Mouse (Mus musculus) testis, adult 10 weeks (tissue): Measurements from ENCODE around the gene Olfr721-ps1. TPM values are rescaled to one million over a fixed set of nuclear protein-coding genes. Genes with fewer than 3 reads are reported as not detected.

Experiments
- polyA plus RNA-seq: library from polyadenylated mRNA; stranded (reverse); fragments of 350-450 nt; fragmentation: Illumina TruSeq; extraction: RNeasy Lipid Tissue Mini Kit (QIAGEN cat#74804); gene quantifications from one replicate; pipeline ENCODE4 v1.2.3, GENCODE M21; 2014; ENCODE audit warnings: low read depth, low replicate concordance

Gene Olfr721-ps1
- polyA plus RNA-seq: not detected

DNA sequence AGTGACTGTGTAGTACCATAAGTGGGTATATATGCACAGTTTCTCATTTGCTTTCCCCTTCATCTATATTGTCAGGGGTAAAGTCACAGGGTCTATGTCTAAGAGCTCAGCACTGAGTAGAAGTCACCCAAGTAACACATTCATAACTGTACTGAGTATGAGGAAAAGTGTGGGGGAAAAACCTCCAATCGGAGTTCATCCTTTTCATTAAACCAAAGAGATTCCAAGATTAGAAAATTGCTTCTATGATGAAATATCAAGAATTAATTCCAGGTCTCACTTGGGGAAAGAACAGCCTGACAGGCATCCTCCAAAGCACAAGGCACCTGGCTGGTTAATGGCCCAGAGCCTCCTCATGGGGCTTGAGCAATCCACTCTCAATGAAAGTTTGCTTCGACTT is at the start of gene Olfr721-ps1:
Gene Olfr721-ps1, plus strand, starts transcription at position 301 of the 400 bp plus-strand sequence.

Other genes starting within 250 kb of the Olfr721-ps1 start
- gene Olfr720, start 214.5 kb upstream of the Olfr721-ps1 start, polyA plus RNA-seq: not detected
- gene Olfr31, start 78.5 kb upstream of the Olfr721-ps1 start, polyA plus RNA-seq: not detected
- gene Il3ra, start 55.0 kb upstream of the Olfr721-ps1 start, polyA plus RNA-seq: not detected